Mouse (Mus musculus) forebrain, embryonic 14.5 days (tissue): ENCODE data around the gene Irf2bp2. TPM values are rescaled to one million over a fixed set of nuclear protein-coding genes. Genes with fewer than 3 reads are reported as not detected.
A peak's percentile ranks its signal among the peaks of the same experiment; 100 is the strongest.

Experiments
- ATAC-seq: fragments of 200-750 bp; cut with Nextera tagmentation; 2 replicates; pipeline ENCODE4 v1.8.0; 2017; ENCODE audit warnings: mild to moderate bottlenecking, moderate library complexity
- DNase-seq: peaks from one replicate; pipeline ENCODE4 v3.0.0-alpha.2; 2015; ENCODE audit warnings: low spot score
- H3K27ac ChIP-seq: fragments of 300-500 bp; sonication (generic); 2 replicates; pipeline ENCODE4 v1.5.1; 2014; ENCODE audit warnings: low read depth, mild to moderate bottlenecking, control low read depth, low read length, moderate library complexity
- H3K27me3 ChIP-seq: fragments of 300-500 bp; sonication (generic); replicated peaks from 2 replicates; pipeline ENCODE4 v1.6.1; 2014; ENCODE audit warnings: low read length, control low read depth, mixed read lengths; ENCODE audit not compliant: control insufficient read depth, insufficient read depth
- H3K36me3 ChIP-seq: fragments of 300-500 bp; sonication (generic); 2 replicates; pipeline ENCODE4 v1.6.1; 2014; ENCODE audit warnings: low read length, control low read depth; ENCODE audit not compliant: control insufficient read depth, insufficient read depth
- H3K4me1 ChIP-seq: fragments of 300-500 bp; sonication (generic); 2 replicates; pipeline ENCODE4 v1.6.1; 2014; ENCODE audit warnings: antibody characterized with exemption, low read length, control low read depth; ENCODE audit not compliant: control insufficient read depth, insufficient read depth
- H3K4me2 ChIP-seq: fragments of 300-500 bp; sonication (generic); 2 replicates; pipeline ENCODE4 v1.6.1; 2014; ENCODE audit warnings: mild to moderate bottlenecking, control low read depth, low read length
- H3K4me3 ChIP-seq: fragments of 300-500 bp; sonication (generic); 2 replicates; pipeline ENCODE4 v1.5.1; 2014; ENCODE audit warnings: low read depth, low read length, control low read depth
- H3K9ac ChIP-seq: fragments of 300-500 bp; sonication (generic); 2 replicates; pipeline ENCODE4 v1.6.1; 2014; ENCODE audit warnings: mild to moderate bottlenecking, low read length, control low read depth, moderate library complexity
- H3K9me3 ChIP-seq: fragments of 300-500 bp; sonication (generic); replicated peaks from 2 replicates; pipeline ENCODE4 v1.6.1; 2016; ENCODE audit warnings: low read length, control low read depth, mixed read lengths; ENCODE audit not compliant: control insufficient read depth
- WGBS: fragments of 180-500 bp; shearing (Covaris S2); extraction: QIAGEN DNeasy Blood & Tissue Kit; methylation state at CpG from one replicate; pipeline ENCODE4 v1.1.7; 2014; 5-methylcytosine and 5-hydroxymethylcytosine counted together
- polyA plus RNA-seq: library from polyadenylated mRNA; unstranded; fragments of >200 nt; fragmentation: Nextera tagmentation; extraction: Ambion mirVana; gene quantifications from 2 replicates; pipeline ENCODE4 v1.2.1, GENCODE M21; 2014

The Irf2bp2 gene
- polyA plus RNA-seq, 1 experiment from 2014 or later = 8.3 TPM

DNA sequence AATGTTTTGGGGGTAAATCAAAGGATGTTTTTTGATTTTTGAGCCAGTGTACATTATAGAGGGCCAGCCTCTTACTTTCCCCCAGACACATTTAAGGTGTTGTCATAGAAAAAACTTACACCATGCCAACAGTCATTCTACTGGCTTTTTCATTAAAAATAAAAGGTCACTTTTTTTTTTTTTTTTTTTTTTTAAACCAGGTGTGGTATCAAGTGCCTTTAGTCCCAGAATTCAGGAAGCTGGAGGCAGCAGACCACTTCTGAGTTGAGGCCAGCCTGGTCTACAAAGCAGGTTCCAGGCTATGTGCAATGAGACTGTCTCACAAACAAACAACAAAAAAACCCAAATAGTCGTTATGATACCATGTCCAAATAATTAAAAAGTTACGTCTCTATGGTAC is 7.7 kb downstream of the Irf2bp2 start:
- H3K27ac ChIP-seq = no peak overlapping the region
- DNase-seq = no peak
- peaks cover 35% of the 10 kb centered on the region for H3K36me3 ChIP-seq
- H3K4me1 ChIP-seq = peaks cover 52% of the 10 kb centered on the region
- no peaks in the 10 kb centered on the region for H3K27me3 ChIP-seq
- ATAC-seq = no peak
- WGBS = 67% methylated on average over 2 of the region's 2 CpGs
- no peaks in the 10 kb centered on the region for H3K9me3 ChIP-seq
- H3K4me3 ChIP-seq = no peak overlapping the region
- no peak overlapping the region for H3K9ac ChIP-seq
- peak overlapping the region; percentile 94; the same call in 1 of the 2 replicates for H3K4me2 ChIP-seq

- H3K9me3 ChIP-seq = no peaks in the 10 kb centered on the region
Observed at GRCm38 (mm10) chr8:126585561-126586031, 8.2 kb downstream of the Irf2bp2 start.

DNA sequence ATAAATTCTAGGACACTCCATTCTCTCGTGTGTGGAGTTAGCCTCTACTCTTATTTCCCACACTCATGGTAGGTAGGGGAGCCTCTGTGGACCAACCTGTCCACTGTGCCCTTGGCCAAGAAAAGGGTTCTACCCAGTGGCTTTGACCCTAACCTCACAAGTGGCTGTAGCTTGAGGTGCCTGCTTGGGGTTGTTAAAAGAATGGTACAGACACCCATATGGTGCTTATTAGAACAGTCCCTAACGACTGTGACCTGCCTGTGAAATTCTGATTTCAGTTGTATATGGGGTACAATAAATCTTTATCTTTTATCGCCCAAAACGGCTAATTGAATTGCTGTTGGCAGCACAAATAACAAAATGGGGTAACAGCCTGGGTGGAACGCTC is 8.9 kb downstream of the Irf2bp2 start:
- Histone ChIP-seq H3K4me1 (peaks cover 46% of the 10 kb centered on the region), H3K4me2 (peak overlapping the region; percentile 94), H3K4me3 (peak overlapping the region; percentile 44), H3K9me3 (no peaks in the 10 kb centered on the region), H3K9ac (peak overlapping the region; percentile 70; the same call in 1 of the 2 replicates), H3K36me3 (peaks cover 24% of the 10 kb centered on the region), H3K27me3 (no peaks in the 10 kb centered on the region), H3K27ac (peak overlapping the region; percentile 85)
- WGBS = 15% methylated on average over 5 of the region's 5 CpGs
- DNase-seq = no peak
- ATAC-seq = peak; percentile 21; the same call in 1 of the 2 replicates

More at GRCm38 (mm10) chr8:126585561-126586031, 8.2 kb downstream of the Irf2bp2 start:
- WGBS = 46% methylated on average over 9 of the region's 9 CpGs
- peaks cover 32% of the 10 kb centered on the region for H3K36me3 ChIP-seq
- peaks cover 52% of the 10 kb centered on the region for H3K4me1 ChIP-seq
- H3K27me3 ChIP-seq = no peaks in the 10 kb centered on the region
- ATAC-seq = no peak
- no peak for DNase-seq
- 0 out of 2 replicates have a peak overlapping the region, but pooled peaks have one; percentile 46 for H3K27ac ChIP-seq
- H3K9ac ChIP-seq = no peak overlapping the region; the same call in 1 of the 2 replicates
- H3K4me3 ChIP-seq = no peak overlapping the region
- H3K4me2 ChIP-seq = peak overlapping the region; percentile 94; the same call in 1 of the 2 replicates

- peaks cover 42% of the 10 kb centered on the region for H3K4me1 ChIP-seq
- WGBS = under 1% methylated on average over 64 of the region's 68 CpGs
- peak overlapping the region; percentile 94 for H3K4me2 ChIP-seq
- no peaks in the 10 kb centered on the region for H3K27me3 ChIP-seq
- H3K27ac ChIP-seq = peak overlapping the region; percentile 85
- DNase-seq (peak; percentile 93), ATAC-seq (peak; percentile 81)
- H3K36me3 ChIP-seq = peaks cover 23% of the 10 kb centered on the region
- no peaks in the 10 kb centered on the region for H3K9me3 ChIP-seq
- peak overlapping the region; percentile 70 for H3K9ac ChIP-seq
- H3K4me3 ChIP-seq = peak overlapping the region; percentile 44
Observed at GRCm38 (mm10) chr8:126583971-126584843, 9.6 kb downstream of the Irf2bp2 start.

DNA sequence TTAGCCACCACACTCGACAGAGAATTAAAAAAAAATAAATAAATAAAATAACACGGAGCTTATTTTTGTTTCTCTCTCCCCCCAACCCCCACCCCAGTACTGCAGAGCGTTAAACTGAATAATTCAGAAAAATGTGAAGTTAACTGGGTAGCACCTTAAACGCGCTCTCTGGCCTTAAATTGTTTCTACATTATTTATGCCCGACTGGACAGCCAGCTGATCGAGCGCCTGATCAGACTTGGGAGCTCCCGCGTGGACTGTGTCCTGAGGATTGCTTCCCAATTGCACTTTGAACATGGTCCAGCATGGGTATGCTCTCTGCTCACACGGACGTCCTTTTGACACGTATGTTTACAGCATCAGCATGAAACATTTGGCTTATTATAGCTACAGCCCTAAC is 10.3 kb downstream of the Irf2bp2 start:
- ATAC-seq = peak; percentile 40; the same call in 1 of the 2 replicates
- 2% methylated on average over 13 of the region's 13 CpGs for WGBS
- H3K4me1 ChIP-seq = peaks cover 35% of the 10 kb centered on the region

DNA sequence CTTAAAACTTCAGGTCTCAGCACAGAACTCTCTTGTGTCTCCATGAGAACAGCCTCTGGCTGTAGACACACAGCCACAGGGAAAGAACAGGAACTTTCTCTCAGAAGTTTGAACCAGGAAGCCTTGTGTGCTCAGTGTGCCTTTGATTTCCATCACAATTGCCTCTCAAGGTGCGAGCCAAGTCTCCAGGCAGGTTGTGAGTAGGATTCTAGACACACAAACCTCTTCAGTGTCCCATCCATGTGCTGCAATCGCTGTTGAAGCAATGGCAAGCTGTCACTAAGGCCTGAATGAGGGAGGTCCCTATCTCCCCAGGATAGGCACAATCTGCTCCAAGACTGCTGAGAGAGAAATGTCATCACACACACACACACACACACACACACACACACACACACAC is 10.8 kb downstream of the Irf2bp2 start:
- no peak overlapping the region; the same call in 1 of the 2 replicates for H3K4me2 ChIP-seq
- WGBS = 21% methylated on average over 2 of the region's 2 CpGs
- no peak for ATAC-seq
- no peak overlapping the region for H3K4me3 ChIP-seq
- no peaks in the 10 kb centered on the region for H3K27me3 ChIP-seq
- peaks cover 14% of the 10 kb centered on the region for H3K36me3 ChIP-seq
- DNase-seq = no peak
- no peaks in the 10 kb centered on the region for H3K9me3 ChIP-seq
- H3K27ac ChIP-seq = no peak overlapping the region
- no peak overlapping the region for H3K9ac ChIP-seq
- peaks cover 31% of the 10 kb centered on the region for H3K4me1 ChIP-seq

More for the DNA sequence above, 10.3 kb downstream of the Irf2bp2 start:
- H3K9ac ChIP-seq = peak overlapping the region; percentile 70
- H3K27me3 ChIP-seq = no peaks in the 10 kb centered on the region
- H3K9me3 ChIP-seq = no peaks in the 10 kb centered on the region
- H3K27ac ChIP-seq = peak overlapping the region; percentile 85; the same call in 1 of the 2 replicates
- H3K36me3 ChIP-seq = peaks cover 16% of the 10 kb centered on the region
- DNase-seq = peak; percentile 57
- peak overlapping the region; percentile 94 for H3K4me2 ChIP-seq
- peak overlapping the region; percentile 44 for H3K4me3 ChIP-seq

DNA sequence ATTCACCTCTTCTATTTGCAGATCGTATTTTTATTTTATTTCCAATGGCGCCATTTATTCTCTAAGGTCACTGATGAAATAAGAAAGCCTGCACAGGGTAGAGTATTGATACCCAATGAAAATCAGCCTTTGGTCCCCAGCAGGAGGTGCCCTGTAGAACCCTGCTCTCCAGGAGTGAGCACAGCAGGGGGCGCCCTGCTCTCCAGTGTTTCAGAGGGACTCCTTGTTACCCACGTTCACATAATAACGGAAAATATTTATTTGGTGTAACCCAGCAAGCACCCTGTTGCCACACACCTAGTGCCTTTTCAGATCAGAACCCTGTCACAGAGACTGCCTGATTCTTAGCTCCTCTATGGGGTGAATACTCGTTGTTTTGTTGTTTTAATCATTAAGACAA is 11.3 kb downstream of the Irf2bp2 start:
- Histone ChIP-seq H3K27ac (no peak overlapping the region), H3K4me3 (no peak overlapping the region), H3K9ac (no peak overlapping the region), H3K27me3 (no peaks in the 10 kb centered on the region), H3K36me3 (peaks cover 8% of the 10 kb centered on the region; the same call in 1 of the 2 replicates), H3K9me3 (no peaks in the 10 kb centered on the region), H3K4me1 (peaks cover 26% of the 10 kb centered on the region), H3K4me2 (no peak overlapping the region)
- DNase-seq (peak; percentile 54), ATAC-seq (no peak)
- WGBS = 38% methylated on average over 6 of the region's 6 CpGs

- 92% methylated on average over 6 of the region's 6 CpGs for WGBS
- no peak for ATAC-seq
- Histone ChIP-seq H3K4me2 (no peak overlapping the region), H3K4me3 (no peak overlapping the region), H3K36me3 (peaks cover 3% of the 10 kb centered on the region; the same call in 1 of the 2 replicates), H3K9ac (no peak overlapping the region), H3K9me3 (no peaks in the 10 kb centered on the region), H3K27ac (no peak overlapping the region), H3K27me3 (no peaks in the 10 kb centered on the region), H3K4me1 (peaks cover 25% of the 10 kb centered on the region)
- no peak for DNase-seq
Observed at GRCm38 (mm10) chr8:126581662-126582061, 12.1 kb downstream of the Irf2bp2 start.

- H3K27me3 ChIP-seq = no peaks in the 10 kb centered on the region
- ATAC-seq (no peak), DNase-seq (no peak)
- H3K36me3 ChIP-seq = no peaks in the 10 kb centered on the region
- peaks cover 23% of the 10 kb centered on the region for H3K4me1 ChIP-seq
- no peaks in the 10 kb centered on the region for H3K9me3 ChIP-seq
- no peak overlapping the region for H3K4me3 ChIP-seq
- no peak overlapping the region for H3K9ac ChIP-seq
- H3K4me2 ChIP-seq = no peak overlapping the region
- H3K27ac ChIP-seq = no peak overlapping the region
- 95% methylated on average over 4 of the region's 4 CpGs for WGBS
Observed at GRCm38 (mm10) chr8:126580826-126581225, 13.0 kb downstream of the Irf2bp2 start.
